Mouse (Mus musculus): ENCODE measurements around the gene Pcdh9. TPM values are rescaled to one million over a fixed set of nuclear protein-coding genes. Genes with fewer than 3 reads are reported as not detected.
"Not testable (repeated sequence)": the region's sequence is repeated elsewhere in the genome, so short reads cannot be mapped to it uniquely, and the experiment has no call there.

Gene Pcdh9
- polyA plus RNA-seq, 2 experiments: 6.4 to 44.0 TPM

GRCm38 (mm10) chr14:93274767-93275166 lies 615.7 kb downstream of the Pcdh9 start:
- ATAC-seq (ENCODE audit: low FRiP score, low read depth): no peak
- Histone ChIP-seq H3K4me2 (replicated peaks; ENCODE audit: low read depth, low read length, severe bottlenecking) (no peak overlapping the region), H3K9me3 (ENCODE audit: control insufficient read depth, low read length) (no peaks in the 10 kb centered on the region), H3K36me3 (ENCODE audit: control insufficient read depth, insufficient read depth, low read length) (no peaks in the 10 kb centered on the region), H3K9ac (ENCODE audit: low read depth, low read length, severe bottlenecking) (no peak overlapping the region), H3K4me3 (replicated peaks; ENCODE audit: low read length) (no peak overlapping the region), H3K27me3 (ENCODE audit: control insufficient read depth, insufficient read depth, low read length) (no peaks in the 10 kb centered on the region), H3K4me1 (ENCODE audit: control insufficient read depth, insufficient read depth, low read length) (no peaks in the 10 kb centered on the region), H3K27ac (replicated peaks; ENCODE audit: low read depth, low read length) (no peak overlapping the region)
- DNase-seq (ENCODE audit: low spot score): no peak
- no peak for TF ChIP-seq POLR2A (IDR thresholded peaks at IDR 0.05; ENCODE audit: borderline replicate concordance, extremely low read depth, insufficient read depth, insufficient read length)

GRCm38 (mm10) chr14:93253411-93253810 lies 637.1 kb downstream of the Pcdh9 start:
- 85% methylated on average over 1 of the region's 1 CpGs for WGBS

GRCm38 (mm10) chr14:93240263-93240662 lies 650.2 kb downstream of the Pcdh9 start:
- no peak for ATAC-seq (ENCODE audit: low FRiP score, low read depth)
- WGBS: 79% methylated on average over 3 of the region's 3 CpGs
- DNase-seq (ENCODE audit: low spot score): no peak

More at GRCm38 (mm10) chr14:93253411-93253810, 637.1 kb downstream of the Pcdh9 start:
- Histone ChIP-seq H3K9ac (ENCODE audit: low read depth, low read length, severe bottlenecking) (no peak overlapping the region), H3K36me3 (ENCODE audit: control insufficient read depth, insufficient read depth, low read length) (no peaks in the 10 kb centered on the region), H3K9me3 (ENCODE audit: control insufficient read depth, low read length) (no peaks in the 10 kb centered on the region), H3K4me2 (replicated peaks; ENCODE audit: low read depth, low read length, severe bottlenecking) (no peak overlapping the region), H3K27ac (replicated peaks; ENCODE audit: low read depth, low read length) (no peak overlapping the region), H3K4me3 (replicated peaks; ENCODE audit: low read length) (no peak overlapping the region), H3K4me1 (ENCODE audit: control insufficient read depth, insufficient read depth, low read length) (no peaks in the 10 kb centered on the region), H3K27me3 (ENCODE audit: control insufficient read depth, insufficient read depth, low read length) (no peaks in the 10 kb centered on the region)
- no peak for TF ChIP-seq POLR2A (IDR thresholded peaks at IDR 0.05; ENCODE audit: borderline replicate concordance, extremely low read depth, insufficient read depth, insufficient read length)
- no peak for ATAC-seq (ENCODE audit: low FRiP score, low read depth)
- no peak for DNase-seq (ENCODE audit: low spot score)

GRCm38 (mm10) chr14:93234333-93234732 lies 656.1 kb downstream of the Pcdh9 start:
- no peak for DNase-seq (ENCODE audit: low spot score)
- ATAC-seq (ENCODE audit: low FRiP score, low read depth): no peak
- Histone ChIP-seq H3K9me3 (ENCODE audit: control insufficient read depth, low read length) (no peaks in the 10 kb centered on the region), H3K4me3 (replicated peaks; ENCODE audit: low read length) (no peak overlapping the region), H3K9ac (ENCODE audit: low read depth, low read length, severe bottlenecking) (no peak overlapping the region), H3K4me2 (replicated peaks; ENCODE audit: low read depth, low read length, severe bottlenecking) (no peak overlapping the region), H3K27me3 (ENCODE audit: control insufficient read depth, insufficient read depth, low read length) (no peaks in the 10 kb centered on the region), H3K36me3 (ENCODE audit: control insufficient read depth, insufficient read depth, low read length) (no peaks in the 10 kb centered on the region), H3K27ac (replicated peaks; ENCODE audit: low read depth, low read length) (no peak overlapping the region), H3K4me1 (ENCODE audit: control insufficient read depth, insufficient read depth, low read length) (no peaks in the 10 kb centered on the region)
- TF ChIP-seq POLR2A (IDR thresholded peaks at IDR 0.05; ENCODE audit: borderline replicate concordance, extremely low read depth, insufficient read depth, insufficient read length): no peak
- 81% methylated on average over 3 of the region's 3 CpGs for WGBS

More at GRCm38 (mm10) chr14:93240263-93240662, 650.2 kb downstream of the Pcdh9 start:
- no peaks in the 10 kb centered on the region for H3K4me1 ChIP-seq (ENCODE audit: control insufficient read depth, insufficient read depth, low read length)
- no peak overlapping the region for H3K27ac ChIP-seq (replicated peaks; ENCODE audit: low read depth, low read length)
- no peaks in the 10 kb centered on the region for H3K36me3 ChIP-seq (ENCODE audit: control insufficient read depth, insufficient read depth, low read length)
- H3K9me3 ChIP-seq (ENCODE audit: control insufficient read depth, low read length): no peaks in the 10 kb centered on the region
- TF ChIP-seq POLR2A (IDR thresholded peaks at IDR 0.05; ENCODE audit: borderline replicate concordance, extremely low read depth, insufficient read depth, insufficient read length): no peak
- no peak overlapping the region for H3K9ac ChIP-seq (ENCODE audit: low read depth, low read length, severe bottlenecking)
- no peak overlapping the region for H3K4me3 ChIP-seq (replicated peaks; ENCODE audit: low read length)
- no peak overlapping the region for H3K4me2 ChIP-seq (replicated peaks; ENCODE audit: low read depth, low read length, severe bottlenecking)
- H3K27me3 ChIP-seq (ENCODE audit: control insufficient read depth, insufficient read depth, low read length): no peaks in the 10 kb centered on the region

GRCm38 (mm10) chr14:93233599-93233998 lies 656.9 kb downstream of the Pcdh9 start:
- DNase-seq (ENCODE audit: low spot score): no peak

GRCm38 (mm10) chr14:93214846-93215245 lies 675.6 kb downstream of the Pcdh9 start:
- ATAC-seq (ENCODE audit: low FRiP score, low read depth); H3K27ac ChIP-seq (replicated peaks; ENCODE audit: low read depth, low read length); H3K4me1 ChIP-seq (ENCODE audit: control insufficient read depth, insufficient read depth, low read length); H3K36me3 ChIP-seq (ENCODE audit: control insufficient read depth, insufficient read depth, low read length); H3K4me3 ChIP-seq (replicated peaks; ENCODE audit: low read length); DNase-seq (ENCODE audit: low spot score); H3K4me2 ChIP-seq (replicated peaks; ENCODE audit: low read depth, low read length, severe bottlenecking); H3K27me3 ChIP-seq (ENCODE audit: control insufficient read depth, insufficient read depth, low read length); H3K9me3 ChIP-seq (ENCODE audit: control insufficient read depth, low read length); H3K9ac ChIP-seq (ENCODE audit: low read depth, low read length, severe bottlenecking): not testable (repeated sequence)
- WGBS: 97% methylated on average over 5 of the region's 15 CpGs

More at GRCm38 (mm10) chr14:93233599-93233998, 656.9 kb downstream of the Pcdh9 start:
- WGBS: 55% methylated on average over 6 of the region's 6 CpGs
- no peak for TF ChIP-seq POLR2A (IDR thresholded peaks at IDR 0.05; ENCODE audit: borderline replicate concordance, extremely low read depth, insufficient read depth, insufficient read length)
- no peak overlapping the region for H3K9ac ChIP-seq (ENCODE audit: low read depth, low read length, severe bottlenecking)
- no peaks in the 10 kb centered on the region for H3K27me3 ChIP-seq (ENCODE audit: control insufficient read depth, insufficient read depth, low read length)
- H3K36me3 ChIP-seq (ENCODE audit: control insufficient read depth, insufficient read depth, low read length): no peaks in the 10 kb centered on the region
- ATAC-seq (ENCODE audit: low FRiP score, low read depth): no peak
- no peaks in the 10 kb centered on the region for H3K9me3 ChIP-seq (ENCODE audit: control insufficient read depth, low read length)
- H3K4me3 ChIP-seq (replicated peaks; ENCODE audit: low read length): no peak overlapping the region
- no peak overlapping the region for H3K27ac ChIP-seq (replicated peaks; ENCODE audit: low read depth, low read length)
- H3K4me2 ChIP-seq (replicated peaks; ENCODE audit: low read depth, low read length, severe bottlenecking): no peak overlapping the region
- H3K4me1 ChIP-seq (ENCODE audit: control insufficient read depth, insufficient read depth, low read length): no peaks in the 10 kb centered on the region

Data from limb, embryonic 14.5 days (tissue).